Mouse (Mus musculus) kidney, adult 11 months (tissue): ENCODE results near the gene Col1a1.
A peak's percentile ranks its signal among the peaks of the same experiment; 100 is the strongest.
"Not testable (repeated sequence)": the region's sequence is repeated elsewhere in the genome, so short reads cannot be mapped to it uniquely, and the experiment has no call there.

Source experiments
- DNase-seq: peaks from one replicate; pipeline ENCODE4 v3.0.0; 2022

Gene Col1a1

DNA sequence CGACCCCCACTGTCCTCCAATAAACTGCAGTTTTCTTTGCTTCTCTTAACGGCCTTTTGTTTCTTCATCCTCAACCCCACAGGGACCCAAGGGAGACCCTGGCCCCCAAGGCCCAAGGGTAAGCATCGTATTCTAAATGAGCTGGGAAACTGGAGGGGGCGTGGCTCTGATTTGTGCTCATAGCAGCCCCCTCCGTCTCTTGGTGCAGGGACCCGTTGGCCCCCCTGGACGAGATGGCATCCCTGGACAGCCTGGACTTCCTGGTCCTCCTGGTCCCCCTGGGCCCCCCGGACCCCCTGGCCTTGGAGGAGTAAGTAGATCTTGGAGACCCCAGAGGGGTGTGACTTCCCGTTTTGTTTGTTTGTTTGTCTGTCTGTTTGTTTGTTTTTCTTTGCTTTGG lies 2.3 kb downstream of the Col1a1 start:
- DNase-seq = no peak

DNA sequence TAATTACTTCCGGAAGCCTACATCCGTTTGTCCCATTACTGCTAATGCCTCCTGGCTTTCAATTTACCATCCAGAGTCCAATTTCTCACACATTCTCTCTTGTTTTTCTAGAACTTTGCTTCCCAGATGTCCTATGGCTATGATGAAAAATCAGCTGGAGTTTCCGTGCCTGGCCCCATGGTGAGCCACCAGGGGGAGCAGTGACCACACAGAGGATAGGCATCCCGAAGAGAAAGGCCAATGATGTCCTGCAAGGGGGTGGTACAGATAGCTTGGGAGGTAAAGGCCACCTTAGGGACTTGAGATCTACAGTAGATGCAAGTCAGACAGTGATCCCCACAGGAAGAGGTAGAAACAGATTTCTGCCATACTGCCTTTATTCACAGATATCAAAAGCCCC lies 3.3 kb downstream of the Col1a1 start:
- peak; percentile 45 for DNase-seq

- DNase-seq = no peak
Measured at GRCm38 (mm10) chr11:94941121-94941520, 5.1 kb downstream of the Col1a1 start.

DNA sequence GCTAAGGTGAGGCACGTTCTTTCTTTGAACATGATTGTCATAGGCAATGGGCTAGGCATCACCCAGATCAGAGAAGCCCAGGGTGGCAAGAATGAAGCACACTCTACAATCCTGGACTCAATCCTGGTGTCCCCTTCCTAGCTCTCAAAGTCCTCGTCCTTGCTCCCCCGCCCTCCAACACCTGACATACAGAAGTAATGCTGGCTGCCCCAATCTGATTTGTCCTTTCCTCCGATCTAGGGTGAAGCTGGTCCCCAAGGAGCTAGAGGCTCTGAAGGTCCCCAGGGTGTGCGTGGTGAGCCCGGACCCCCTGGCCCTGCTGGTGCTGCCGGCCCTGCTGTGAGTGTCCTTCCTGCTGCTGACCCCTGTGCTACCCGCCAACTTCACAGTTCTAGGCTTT lies 5.8 kb downstream of the Col1a1 start:
- no peak for DNase-seq

GRCm38 (mm10) chr11:94942282-94943023 lies 6.4 kb downstream of the Col1a1 start:
- DNase-seq = no peak

GRCm38 (mm10) chr11:94943054-94943453 lies 7.0 kb downstream of the Col1a1 start:
- DNase-seq = no peak

- no peak for DNase-seq
Measured at GRCm38 (mm10) chr11:94944295-94944694, 8.3 kb downstream of the Col1a1 start.

DNA sequence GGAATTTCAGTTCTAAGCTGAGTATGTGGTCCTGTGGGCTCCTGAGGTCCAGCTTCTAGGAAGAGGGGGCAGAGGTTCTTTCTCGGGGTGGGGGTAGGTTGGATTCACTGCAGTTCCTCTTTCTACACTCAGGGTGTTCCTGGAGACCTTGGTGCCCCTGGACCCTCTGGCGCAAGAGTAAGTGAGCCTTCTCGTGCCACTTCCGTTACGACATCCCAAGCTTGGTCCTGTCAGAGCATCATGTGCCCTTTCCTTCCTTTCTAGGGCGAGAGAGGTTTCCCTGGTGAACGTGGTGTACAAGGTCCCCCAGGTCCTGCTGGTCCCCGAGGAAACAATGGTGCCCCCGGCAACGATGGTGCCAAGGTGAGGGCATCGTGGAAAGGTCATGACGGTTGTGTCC lies 9.2 kb downstream of the Col1a1 start:
- DNase-seq = no peak

GRCm38 (mm10) chr11:94952169-94952568 lies 16.1 kb downstream of the Col1a1 start:
- no peak for DNase-seq

DNA sequence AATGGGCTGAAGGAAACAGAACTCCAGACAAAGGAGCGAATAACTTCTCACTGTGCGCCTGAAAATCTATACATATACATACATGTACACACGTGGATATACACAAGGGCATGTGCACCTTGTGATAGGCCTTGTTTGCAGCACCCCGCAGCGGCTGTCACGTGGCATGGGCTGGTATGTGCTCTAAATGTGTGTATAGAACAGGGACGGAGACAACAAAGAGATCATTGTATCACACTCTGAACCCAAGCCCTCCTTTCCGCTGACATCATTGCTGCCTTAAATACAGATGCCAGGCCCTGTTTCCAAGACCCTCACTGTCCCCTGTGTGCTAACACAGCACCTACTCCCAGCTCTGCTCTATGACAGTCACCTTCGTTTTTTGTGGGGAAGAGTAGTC lies 19.1 kb downstream of the Col1a1 start:
- DNase-seq = no peak

DNA sequence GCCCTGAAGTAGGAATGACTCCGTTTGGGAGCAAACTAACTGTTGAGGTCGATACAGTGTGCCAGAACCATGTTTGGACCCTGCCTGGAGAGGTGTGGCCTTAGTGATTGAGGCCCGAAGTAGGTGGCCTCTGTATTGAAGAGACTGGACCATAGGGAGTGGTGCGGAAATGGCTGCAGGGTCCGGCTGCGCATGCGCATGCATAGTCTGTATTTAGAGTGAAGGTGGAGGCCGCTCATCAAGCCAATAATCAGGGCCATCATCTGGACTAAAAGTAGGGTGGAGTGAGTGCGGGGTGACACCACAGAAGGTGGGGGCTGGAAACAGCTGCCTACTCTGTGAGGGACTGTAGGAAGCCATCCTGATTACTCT lies 21.7 kb downstream of the Col1a1 start:
- DNase-seq = no peak

GRCm38 (mm10) chr11:94958065-94958858 lies 22.2 kb downstream of the Col1a1 start:
- peak; percentile 89 for DNase-seq

- DNase-seq = no peak
Measured at GRCm38 (mm10) chr11:94962534-94963101, 26.6 kb downstream of the Col1a1 start.

- DNase-seq = no peak
Measured at GRCm38 (mm10) chr11:94967419-94967818, 31.4 kb downstream of the Col1a1 start, which contains the start of gene Hils1. Gene Hils1 (plus strand): TSS chr11:94967593.

DNA sequence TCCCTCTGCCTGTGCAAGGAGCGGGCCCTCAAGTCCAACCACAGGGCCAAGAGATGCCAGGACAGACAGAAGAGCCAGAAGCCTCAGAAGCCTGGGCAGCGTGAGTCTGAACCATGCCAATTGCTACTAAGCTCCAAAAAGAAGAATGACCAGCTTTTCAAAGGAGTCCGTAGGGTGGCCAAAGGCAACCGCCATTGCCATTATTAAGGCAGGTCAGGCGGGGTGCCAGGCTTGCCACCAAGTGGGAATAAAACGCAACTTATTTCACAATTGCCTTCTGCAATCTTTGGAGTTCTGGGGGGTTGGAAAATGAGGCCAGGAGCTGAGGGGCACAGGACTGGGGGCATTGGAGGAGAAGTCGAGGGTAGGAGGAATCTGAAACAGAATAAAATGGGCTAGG lies 32.2 kb downstream of the Col1a1 start:
- DNase-seq = no peak

- not testable (repeated sequence) for DNase-seq
Measured at GRCm38 (mm10) chr11:94969709-94970108, 33.7 kb downstream of the Col1a1 start.

DNA sequence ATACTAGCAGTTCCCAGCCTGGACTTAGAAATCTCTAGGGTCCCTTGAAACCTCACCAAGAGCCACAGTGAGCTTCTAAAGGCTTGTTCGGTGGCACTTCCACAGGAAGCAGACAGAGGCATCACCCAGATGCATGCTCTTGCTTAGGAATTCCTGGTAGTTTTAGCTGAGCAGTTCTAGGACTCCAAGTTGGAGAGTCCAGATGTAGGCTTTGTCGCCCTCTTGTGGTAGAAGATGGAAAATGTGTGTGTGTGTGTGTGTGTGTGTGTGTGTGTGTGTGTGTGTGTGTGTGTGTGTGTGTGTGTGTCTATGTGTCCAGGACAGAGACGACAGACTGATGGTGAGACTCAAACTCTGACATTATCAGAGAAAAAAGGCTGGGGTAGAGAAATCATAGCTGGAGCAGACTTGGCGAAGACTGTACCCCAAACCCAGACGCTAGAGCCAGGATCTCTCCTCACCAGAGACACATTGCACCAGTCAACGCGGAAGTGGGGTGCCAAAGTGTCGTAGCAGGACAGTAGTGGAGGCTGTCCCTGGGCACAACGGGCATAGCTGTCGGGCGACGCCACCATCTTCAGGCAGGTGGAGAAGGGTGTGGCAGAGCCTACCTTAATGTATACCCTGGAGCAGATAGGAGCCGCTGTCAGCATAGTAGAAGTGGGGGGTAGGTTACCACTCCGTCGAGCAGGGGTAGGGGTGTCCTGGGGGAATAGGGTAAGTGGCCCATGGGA lies 34.4 kb downstream of the Col1a1 start:
- DNase-seq = peak; percentile 44

GRCm38 (mm10) chr11:94971895-94972615 lies 36.0 kb downstream of the Col1a1 start:
- no peak for DNase-seq

- no peak for DNase-seq
Measured at GRCm38 (mm10) chr11:94972887-94973286, 36.9 kb downstream of the Col1a1 start.

DNA sequence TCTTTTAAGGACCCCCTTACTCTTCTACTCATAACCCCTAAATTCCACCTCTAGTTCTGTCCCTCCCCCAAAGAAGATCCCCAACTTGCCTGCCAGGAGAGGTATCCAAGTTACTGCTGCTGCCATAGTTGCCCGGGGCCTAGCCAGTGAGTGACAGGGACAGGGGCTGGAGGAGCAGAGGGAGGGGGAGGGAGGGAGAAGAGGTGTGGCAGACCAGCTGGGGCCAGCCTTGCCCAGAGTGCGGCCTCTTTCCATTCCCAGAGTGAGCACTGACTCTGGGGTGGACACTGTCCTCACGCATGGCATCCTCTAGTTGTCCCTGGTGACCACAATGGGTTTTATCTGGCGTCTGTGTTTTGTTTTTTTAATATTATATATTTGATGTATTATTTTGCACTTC lies 37.3 kb downstream of the Col1a1 start:
- DNase-seq = no peak

DNA sequence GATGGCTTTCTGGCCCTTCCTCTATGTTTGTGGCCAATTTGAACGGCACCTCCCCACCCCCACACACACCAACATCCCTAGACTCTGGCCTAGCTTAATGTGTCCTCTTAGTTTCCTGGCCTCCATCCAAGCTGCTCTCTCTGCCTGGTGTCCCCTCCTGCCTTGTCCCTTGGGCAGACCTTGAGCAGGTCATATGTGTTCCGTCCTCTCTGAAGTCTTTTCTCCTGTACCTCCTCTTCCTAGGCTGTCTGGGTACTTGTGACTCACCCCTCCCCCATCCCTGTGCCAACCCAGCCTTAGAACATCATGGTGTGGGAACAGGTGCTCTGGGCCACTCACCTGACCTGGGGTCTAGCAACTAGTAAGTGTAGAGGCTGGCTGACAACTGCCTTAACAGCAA lies 38.9 kb downstream of the Col1a1 start:
- DNase-seq = no peak

- DNase-seq = no peak
Measured at GRCm38 (mm10) chr11:94976199-94976598, 40.2 kb downstream of the Col1a1 start, which contains the start of gene Sgca. Gene Sgca (minus strand): TSS chr11:94976327.
